Mouse (Mus musculus) forebrain, postnatal 0 days (tissue): ENCODE results near the gene Osbpl10. TPM values are rescaled to one million over a fixed set of nuclear protein-coding genes. Genes with fewer than 3 reads are reported as not detected.

Experiments
- ATAC-seq: fragments of 200-750 bp; cut with Nextera tagmentation; 2 replicates; pipeline ENCODE4 v1.8.0; 2017; ENCODE audit warnings: mild to moderate bottlenecking, moderate library complexity
- DNase-seq: peaks from one replicate; pipeline ENCODE4 v3.0.0-alpha.2; 2015
- H3K27ac ChIP-seq: fragments of 300-500 bp; sonication (generic); 2 replicates; pipeline ENCODE4 v1.5.1; 2014; ENCODE audit warnings: low read depth, mild to moderate bottlenecking, antibody characterized with exemption, low read length, moderate library complexity, mixed read lengths
- H3K27me3 ChIP-seq: fragments of 300-500 bp; sonication (generic); 2 replicates; pipeline ENCODE4 v1.6.1; 2014; ENCODE audit warnings: mild to moderate bottlenecking, low read length, mixed read lengths; ENCODE audit not compliant: insufficient read depth
- H3K36me3 ChIP-seq: fragments of 300-500 bp; sonication (generic); 2 replicates; pipeline ENCODE4 v1.6.1; 2014; ENCODE audit warnings: mild to moderate bottlenecking, moderate library complexity; ENCODE audit not compliant: insufficient read depth
- H3K4me1 ChIP-seq: fragments of 300-500 bp; sonication (generic); 2 replicates; pipeline ENCODE4 v1.6.1; 2014; ENCODE audit warnings: antibody characterized with exemption; ENCODE audit not compliant: insufficient read depth
- H3K4me2 ChIP-seq: fragments of 300-500 bp; sonication (generic); 2 replicates; pipeline ENCODE4 v1.6.1; 2014; ENCODE audit warnings: low read depth, mild to moderate bottlenecking, moderate library complexity
- H3K4me3 ChIP-seq: fragments of 300-500 bp; sonication (generic); 2 replicates; pipeline ENCODE4 v1.5.1; 2014; ENCODE audit warnings: low read depth, low read length, mixed read lengths
- H3K9ac ChIP-seq: fragments of 300-500 bp; sonication (generic); 2 replicates; pipeline ENCODE4 v1.6.1; 2014; ENCODE audit warnings: mild to moderate bottlenecking
- H3K9me3 ChIP-seq: fragments of 300-500 bp; sonication (generic); 2 replicates; pipeline ENCODE4 v1.6.1; 2016; ENCODE audit warnings: low read length
- CTCF ChIP-seq: sonication (generic); IDR thresholded peaks from 2 replicates; pipeline ENCODE4 v1.5.1; 2016; ENCODE audit warnings: antibody characterized with exemption, control low read depth, low read depth
- WGBS: fragments of 180-500 bp; shearing (Covaris S2); extraction: QIAGEN DNeasy Blood & Tissue Kit; methylation state at CpG from one replicate; pipeline ENCODE4 v1.1.7; 2014; 5-methylcytosine and 5-hydroxymethylcytosine counted together
- polyA plus RNA-seq: library from polyadenylated mRNA; unstranded; fragments of >200 nt; fragmentation: Nextera tagmentation; extraction: Ambion mirVana; gene quantifications from 2 replicates; pipeline ENCODE4 v1.2.1, GENCODE M21; 2015
- total RNA-seq: library from RNA; depleted of rRNA; stranded (reverse); fragments of >200 nt; gene quantifications from 2 replicates; pipeline ENCODE4 v1.2.3, GENCODE M21; 2014

Osbpl10 gene
- total and polyA plus RNA-seq, 2 experiments from 2014 or later: 3.0 to 22.4 TPM

DNA sequence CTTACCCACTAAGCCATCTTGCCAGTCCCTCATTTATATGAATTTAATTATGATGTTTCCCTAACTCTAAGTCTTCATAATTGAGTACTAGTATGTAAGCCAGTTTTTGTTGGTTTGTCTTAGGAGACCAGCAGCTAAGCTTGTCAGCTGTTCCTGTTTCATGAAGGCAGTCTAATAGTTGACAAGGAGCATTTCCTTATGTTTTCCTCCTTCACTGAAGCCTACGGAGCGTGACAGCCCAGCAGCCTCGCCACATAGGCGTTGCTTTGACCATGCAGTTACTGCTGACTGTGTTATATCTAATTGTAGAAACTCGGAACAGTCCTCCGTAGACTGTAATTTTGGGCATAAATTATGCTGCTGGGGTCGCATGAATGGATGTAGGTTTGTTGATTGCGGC lies 157.0 kb downstream of the Osbpl10 start:
- H3K4me2 ChIP-seq: no peak overlapping the region
- DNase-seq: no peak
- 77% methylated on average over 8 of the region's 8 CpGs for WGBS
- H3K27me3 ChIP-seq: no peaks in the 10 kb centered on the region
- H3K27ac ChIP-seq: no peak overlapping the region
- no peak for ATAC-seq
- H3K9ac ChIP-seq: no peak overlapping the region
- H3K4me3 ChIP-seq: no peak overlapping the region
- no peaks in the 10 kb centered on the region for H3K36me3 ChIP-seq
- H3K4me1 ChIP-seq: no peaks in the 10 kb centered on the region
- no peak for TF ChIP-seq CTCF
- no peaks in the 10 kb centered on the region for H3K9me3 ChIP-seq

DNA sequence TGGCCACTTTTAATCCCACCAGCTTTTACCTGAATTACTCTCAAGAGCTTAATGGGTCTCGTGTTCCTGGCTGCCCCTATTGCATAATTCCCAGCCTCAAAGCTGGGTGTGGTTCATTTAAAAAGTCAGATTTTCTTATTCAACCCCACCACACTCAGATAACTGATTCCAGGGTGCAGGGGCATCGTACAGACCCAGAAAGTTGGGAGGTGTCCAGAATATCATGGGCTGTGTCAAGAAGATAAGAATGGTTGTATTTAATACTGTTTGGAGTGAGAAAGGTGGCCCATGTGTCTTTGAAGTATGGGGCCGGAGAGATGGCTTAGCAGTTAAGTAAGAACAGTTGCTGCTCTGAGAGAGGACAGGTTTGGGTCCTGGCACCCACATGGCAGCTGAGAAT lies 159.5 kb downstream of the Osbpl10 start:
- Histone ChIP-seq H3K4me1 (no peaks in the 10 kb centered on the region), H3K27me3 (no peaks in the 10 kb centered on the region), H3K9ac (no peak overlapping the region), H3K4me2 (no peak overlapping the region), H3K27ac (no peak overlapping the region), H3K4me3 (no peak overlapping the region), H3K9me3 (no peaks in the 10 kb centered on the region), H3K36me3 (no peaks in the 10 kb centered on the region)
- TF ChIP-seq CTCF: no peak
- WGBS: 70% methylated on average over 3 of the region's 3 CpGs
- DNase-seq (no peak), ATAC-seq (no peak)

DNA sequence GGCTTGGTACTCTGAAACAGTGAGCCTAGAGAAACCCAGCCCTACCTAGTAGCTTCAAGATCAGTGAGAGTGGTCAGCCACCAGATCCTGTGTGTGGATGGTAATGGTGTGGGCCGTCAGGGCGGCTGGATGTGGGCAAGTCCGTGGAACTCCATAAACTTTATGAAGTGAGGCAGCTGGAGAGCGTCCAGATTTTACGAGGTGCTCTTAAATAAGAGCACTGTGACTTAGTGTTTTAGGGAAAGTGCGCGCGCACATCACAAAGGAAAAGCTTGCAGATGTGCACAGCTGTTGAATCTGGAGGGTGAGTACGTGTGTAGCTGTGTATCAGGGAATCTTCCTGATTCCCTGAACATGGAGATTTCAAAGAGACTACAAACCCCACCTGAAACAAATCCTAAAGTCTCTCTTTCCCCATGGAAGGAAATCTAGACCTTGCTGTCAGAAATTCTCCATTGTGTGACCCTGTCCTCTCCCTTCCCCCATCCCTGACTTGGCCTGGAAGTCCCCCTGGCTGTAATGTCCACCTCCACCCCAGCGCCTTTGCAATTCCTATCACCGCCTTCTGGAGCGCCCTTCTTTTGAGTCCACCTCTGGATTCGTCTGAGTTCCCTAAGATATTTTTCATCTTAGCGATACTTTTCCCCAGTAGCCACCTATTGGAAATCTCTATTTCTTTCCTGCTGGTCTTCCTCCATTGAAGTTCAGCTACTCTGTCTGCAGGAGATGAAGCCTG lies 161.4 kb downstream of the Osbpl10 start:
- Histone ChIP-seq H3K36me3 (no peaks in the 10 kb centered on the region), H3K9ac (no peak overlapping the region), H3K27me3 (no peaks in the 10 kb centered on the region), H3K4me3 (no peak overlapping the region), H3K4me2 (no peak overlapping the region), H3K4me1 (no peaks in the 10 kb centered on the region), H3K27ac (no peak overlapping the region), H3K9me3 (no peaks in the 10 kb centered on the region)
- DNase-seq (no peak), ATAC-seq (no peak)
- TF ChIP-seq CTCF: no peak
- 87% methylated on average over 14 of the region's 14 CpGs for WGBS

DNA sequence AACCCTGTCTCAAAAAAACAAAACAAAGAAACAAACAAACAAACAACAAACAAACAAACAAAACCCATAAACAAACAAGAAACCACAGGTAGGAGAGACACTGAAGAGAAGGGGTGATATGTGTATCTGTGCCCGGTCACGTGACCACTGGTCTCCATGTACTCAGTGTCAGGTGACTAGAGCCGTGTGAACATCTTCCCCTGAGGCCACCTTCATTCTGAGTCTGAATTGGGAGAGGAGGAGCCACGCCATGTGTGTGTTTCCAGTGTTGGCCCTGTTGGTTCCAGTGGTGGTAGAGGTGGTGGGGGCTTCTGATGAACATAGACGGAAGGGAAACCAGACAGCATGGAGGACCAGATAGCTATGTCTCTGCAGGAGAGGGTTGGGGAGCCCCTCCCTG lies 168.8 kb downstream of the Osbpl10 start:
- Histone ChIP-seq H3K9ac (no peak overlapping the region), H3K9me3 (no peaks in the 10 kb centered on the region), H3K27ac (no peak overlapping the region), H3K4me1 (no peaks in the 10 kb centered on the region), H3K27me3 (no peaks in the 10 kb centered on the region), H3K4me2 (no peak overlapping the region), H3K36me3 (no peaks in the 10 kb centered on the region), H3K4me3 (no peak overlapping the region)
- DNase-seq (no peak), ATAC-seq (no peak)
- TF ChIP-seq CTCF: no peak
- WGBS: 94% methylated on average over 5 of the region's 5 CpGs

DNA sequence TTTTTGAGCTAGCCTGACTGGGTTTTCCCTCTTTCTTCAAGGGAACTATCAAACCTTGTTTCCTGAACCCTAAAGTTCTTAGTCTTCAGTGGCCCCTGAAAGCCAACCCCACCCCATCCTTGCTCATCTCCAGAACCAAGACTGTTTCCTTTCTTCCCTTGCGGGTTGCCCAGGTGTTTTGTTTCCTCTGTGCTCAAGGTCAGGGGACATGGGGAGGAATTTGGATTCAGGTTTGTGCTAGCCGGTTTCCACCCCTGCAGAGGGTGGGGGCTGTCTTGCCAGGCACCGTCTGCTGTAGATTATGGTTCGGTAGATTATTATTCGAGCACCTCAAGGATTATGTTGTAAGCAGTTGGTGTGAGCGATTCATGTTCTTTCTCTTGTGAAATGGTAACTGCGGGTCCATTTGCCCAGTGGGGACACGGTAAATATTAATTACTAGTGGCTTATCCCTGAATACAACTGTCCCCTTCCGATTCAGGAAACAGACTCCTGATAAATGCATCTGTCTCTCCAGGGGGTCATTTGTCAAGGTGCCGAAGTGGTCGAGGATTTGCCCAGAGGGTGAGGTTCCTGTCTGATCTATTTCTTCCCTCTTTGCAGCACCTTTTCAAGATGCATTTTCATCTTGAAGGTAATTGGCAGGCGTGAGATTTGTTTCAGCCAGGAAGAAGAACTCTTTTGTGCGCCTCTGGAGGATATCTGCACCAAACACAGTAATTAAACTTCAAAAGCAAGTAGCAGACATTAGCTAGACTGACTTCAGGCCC lies 169.4 kb downstream of the Osbpl10 start:
- no peak for TF ChIP-seq CTCF
- ATAC-seq (no peak), DNase-seq (no peak)
- no peak overlapping the region for H3K27ac ChIP-seq
- 75% methylated on average over 13 of the region's 13 CpGs for WGBS
- no peak overlapping the region for H3K4me2 ChIP-seq
- no peaks in the 10 kb centered on the region for H3K36me3 ChIP-seq
- no peaks in the 10 kb centered on the region for H3K9me3 ChIP-seq
- no peaks in the 10 kb centered on the region for H3K4me1 ChIP-seq
- H3K4me3 ChIP-seq: no peak overlapping the region
- H3K27me3 ChIP-seq: no peaks in the 10 kb centered on the region
- H3K9ac ChIP-seq: no peak overlapping the region

DNA sequence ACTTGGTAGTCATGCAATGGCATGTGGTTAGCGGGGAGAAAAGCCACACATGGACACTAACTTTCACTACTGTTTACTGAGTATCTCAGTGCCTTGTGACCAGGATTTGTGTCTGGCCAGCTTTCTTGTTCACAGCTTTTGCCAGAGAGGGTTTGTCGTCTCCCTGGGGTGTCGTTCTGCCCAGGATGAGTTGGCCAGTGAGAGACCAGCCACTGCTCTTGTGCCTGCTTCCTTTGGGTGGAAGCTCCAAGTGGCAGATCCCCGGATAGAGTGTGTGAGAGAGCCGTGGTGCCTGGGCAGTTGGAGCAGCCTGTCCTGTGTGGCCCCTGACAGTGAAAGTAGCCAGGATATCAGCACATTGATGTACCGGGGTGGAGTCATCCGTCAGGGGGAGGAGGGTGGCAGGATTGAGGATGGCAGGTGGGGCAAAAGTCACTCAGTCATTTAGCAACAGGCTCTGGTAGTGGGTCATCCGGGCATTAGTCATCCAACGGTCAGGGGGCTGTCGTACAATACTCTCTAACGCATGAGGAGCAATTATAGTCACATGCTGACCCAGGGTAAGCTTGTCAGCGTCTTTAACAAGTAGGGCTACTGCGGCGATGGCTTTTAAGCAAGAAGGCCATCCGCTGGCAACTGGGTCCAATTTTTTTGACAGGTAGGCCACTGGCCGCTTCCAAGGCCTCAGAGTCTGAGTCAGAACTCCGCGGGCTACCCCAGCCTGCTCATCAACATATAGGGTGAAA lies 170.8 kb downstream of the Osbpl10 start:
- H3K4me1 ChIP-seq: no peaks in the 10 kb centered on the region
- H3K4me2 ChIP-seq: no peak overlapping the region
- no peak overlapping the region for H3K27ac ChIP-seq
- no peak for ATAC-seq
- H3K9me3 ChIP-seq: no peaks in the 10 kb centered on the region
- no peak for TF ChIP-seq CTCF
- no peak overlapping the region for H3K4me3 ChIP-seq
- no peaks in the 10 kb centered on the region for H3K27me3 ChIP-seq
- no peak for DNase-seq
- no peaks in the 10 kb centered on the region for H3K36me3 ChIP-seq
- H3K9ac ChIP-seq: no peak overlapping the region
- WGBS: 94% methylated on average over 18 of the region's 18 CpGs

DNA sequence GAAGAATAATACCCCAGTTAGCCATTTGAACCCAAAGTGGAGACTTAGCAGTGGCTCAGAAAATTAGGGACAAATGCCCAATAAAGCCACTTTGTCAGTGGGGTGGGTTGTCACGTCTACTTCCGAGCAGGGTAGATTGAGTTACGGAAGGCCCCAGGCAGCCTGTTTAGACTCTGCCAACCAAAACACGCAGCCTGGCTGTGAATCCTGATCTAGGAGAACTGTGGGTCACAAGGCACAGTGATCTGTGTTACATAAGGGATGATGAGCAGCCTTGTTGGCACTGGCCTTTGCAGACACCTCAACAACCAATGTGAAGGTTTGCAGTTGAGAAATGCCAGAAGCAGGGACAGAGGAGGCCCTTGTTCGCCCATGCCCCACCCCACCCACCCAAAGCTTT lies 183.2 kb downstream of the Osbpl10 start:
- H3K36me3 ChIP-seq: no peaks in the 10 kb centered on the region
- no peak for TF ChIP-seq CTCF
- H3K9ac ChIP-seq: no peak overlapping the region
- no peak for ATAC-seq
- no peak overlapping the region for H3K27ac ChIP-seq
- H3K27me3 ChIP-seq: no peaks in the 10 kb centered on the region
- H3K4me1 ChIP-seq: no peaks in the 10 kb centered on the region
- no peaks in the 10 kb centered on the region for H3K9me3 ChIP-seq
- H3K4me2 ChIP-seq: no peak overlapping the region
- no peak for DNase-seq
- H3K4me3 ChIP-seq: no peak overlapping the region
- WGBS: 75% methylated on average over 5 of the region's 5 CpGs
